Mouse (Mus musculus) A20 (cell line): ENCODE results near the gene Tor3a.

Experiments
- DNase-seq: peaks from one replicate; pipeline ENCODE4 v3.0.0-alpha.2; 2011; ENCODE audit warnings: low read depth, low spot score

The Tor3a gene

GRCm38 (mm10) chr1:156674195-156675000 lies at the start of gene Tor3a:
Gene Tor3a (minus strand): TSS chr1:156674356.
- DNase-seq, result peak; percentile 88

GRCm38 (mm10) chr1:156722089-156722488 lies 47.9 kb upstream of the Tor3a start:
- DNase-seq, result no peak

GRCm38 (mm10) chr1:156720046-156720445 lies 45.9 kb upstream of the Tor3a start:
- no peak for DNase-seq

GRCm38 (mm10) chr1:156718950-156719805 lies 45.0 kb upstream of the Tor3a start, which contains the start of gene Fam20b:
Gene Fam20b (minus strand): TSS chr1:156719086.
- DNase-seq, result peak; percentile 96

- DNase-seq, result peak; percentile 86
Measured at GRCm38 (mm10) chr1:156718286-156718949, 44.3 kb upstream of the Tor3a start.

GRCm38 (mm10) chr1:156717751-156718285 lies 43.7 kb upstream of the Tor3a start:
- no peak for DNase-seq

- peak; percentile 24 for DNase-seq
Measured at GRCm38 (mm10) chr1:156716681-156717080, 42.5 kb upstream of the Tor3a start.

GRCm38 (mm10) chr1:156710472-156711098 lies 36.4 kb upstream of the Tor3a start:
- DNase-seq, result no peak

- DNase-seq, result peak; percentile 53
Measured at GRCm38 (mm10) chr1:156708672-156709071, 34.5 kb upstream of the Tor3a start.

GRCm38 (mm10) chr1:156705696-156706285 lies 31.6 kb upstream of the Tor3a start:
- no peak for DNase-seq

GRCm38 (mm10) chr1:156703444-156703843 lies 29.3 kb upstream of the Tor3a start:
- DNase-seq, result peak; percentile 58

- peak; percentile 69 for DNase-seq
Measured at GRCm38 (mm10) chr1:156702151-156702550, 28.0 kb upstream of the Tor3a start.

GRCm38 (mm10) chr1:156686025-156686661 lies 12.0 kb upstream of the Tor3a start:
- DNase-seq, result no peak

GRCm38 (mm10) chr1:156679599-156679998 lies 5.4 kb upstream of the Tor3a start:
- DNase-seq, result no peak

- DNase-seq, result no peak
Measured at GRCm38 (mm10) chr1:156677230-156677629, 3.1 kb upstream of the Tor3a start.

GRCm38 (mm10) chr1:156676596-156676995 lies 2.4 kb upstream of the Tor3a start:
- DNase-seq, result no peak

GRCm38 (mm10) chr1:156676171-156676570 lies 2.0 kb upstream of the Tor3a start:
- peak; percentile 72 for DNase-seq

GRCm38 (mm10) chr1:156673476-156674194 lies 521 bp downstream of the Tor3a start:
- peak; percentile 72 for DNase-seq

GRCm38 (mm10) chr1:156672720-156673475 lies 1.3 kb downstream of the Tor3a start:
- peak; percentile 69 for DNase-seq
